Mouse (Mus musculus) E14TG2a.4 (cell line): Measurements from ENCODE around the gene Clptm1l.

Source experiments
- H3K27me3 ChIP-seq: 2 replicates; pipeline ENCODE4 v1.6.1; 2014; ENCODE audit warnings: low read length, control low read depth; ENCODE audit not compliant: insufficient read depth
- H3K36me3 ChIP-seq: 2 replicates; pipeline ENCODE4 v1.6.1; 2014; ENCODE audit warnings: low read length, control low read depth; ENCODE audit not compliant: insufficient read depth
- H3K4me1 ChIP-seq: replicated peaks from 2 replicates; pipeline ENCODE4 v1.6.1; 2014; ENCODE audit warnings: low read depth, low read length, control low read depth
- H3K4me3 ChIP-seq: replicated peaks from 2 replicates; pipeline ENCODE4 v1.5.1; 2014; ENCODE audit warnings: mild to moderate bottlenecking, low read length
- H3K9me3 ChIP-seq: 2 replicates; pipeline ENCODE4 v1.6.1; 2014; ENCODE audit warnings: low read length, control low read depth
- CTCF ChIP-seq: conservative IDR thresholded peaks from 2 replicates; pipeline ENCODE4 v1.5.1; 2014; ENCODE audit warnings: low read length
- NANOG ChIP-seq: IDR thresholded peaks from 2 replicates; pipeline ENCODE4 v1.6.1; 2014; ENCODE audit warnings: borderline replicate concordance, low read length, mixed read lengths
- POU5F1 ChIP-seq: IDR thresholded peaks from 2 replicates; pipeline ENCODE4 v1.6.1; 2014; ENCODE audit warnings: low read length, borderline replicate concordance

The Clptm1l gene

GRCm38 (mm10) chr13:73603522-73604155 is at the start of gene Clptm1l:
Gene Clptm1l, plus strand, starts transcription at chr13:73604006.
- H3K4me3 ChIP-seq: peak within 1 kb of the TSS; percentile 94

GRCm38 (mm10) chr13:73564201-73564600 is 39.6 kb upstream of the Clptm1l start:
- TF ChIP-seq NANOG: no peak
- TF ChIP-seq CTCF: no peak
- no peak for TF ChIP-seq POU5F1
- Histone ChIP-seq H3K4me1 (no peaks in the 10 kb centered on the region), H3K9me3 (no peaks in the 10 kb centered on the region), H3K36me3 (no peaks in the 10 kb centered on the region), H3K27me3 (0 out of 2 replicates have a peak, but pooled peaks cover 3% of the 10 kb centered on the region), H3K4me3 (no peak overlapping the region)

More at GRCm38 (mm10) chr13:73603522-73604155, at the start of gene Clptm1l:
- Histone ChIP-seq H3K36me3 (peaks cover 37% of the 10 kb centered on the region), H3K27me3 (no peaks in the 10 kb centered on the region), H3K9me3 (no peaks in the 10 kb centered on the region), H3K4me1 (peaks cover 23% of the 10 kb centered on the region)
- TF ChIP-seq POU5F1: no peak
- TF ChIP-seq NANOG: no peak
- TF ChIP-seq CTCF: no peak

GRCm38 (mm10) chr13:73575051-73575450 is 28.8 kb upstream of the Clptm1l start:
- Histone ChIP-seq H3K4me3 (no peak overlapping the region), H3K27me3 (no peaks in the 10 kb centered on the region), H3K36me3 (no peaks in the 10 kb centered on the region), H3K4me1 (no peaks in the 10 kb centered on the region), H3K9me3 (no peaks in the 10 kb centered on the region)
- TF ChIP-seq CTCF: no peak
- no peak for TF ChIP-seq NANOG
- no peak for TF ChIP-seq POU5F1

- H3K4me1 ChIP-seq: no peaks in the 10 kb centered on the region
- no peak overlapping the region for H3K4me3 ChIP-seq
- H3K27me3 ChIP-seq: no peaks in the 10 kb centered on the region
- H3K9me3 ChIP-seq: no peaks in the 10 kb centered on the region
- no peak for TF ChIP-seq NANOG
- no peak for TF ChIP-seq CTCF
- TF ChIP-seq POU5F1: no peak
- H3K36me3 ChIP-seq: no peaks in the 10 kb centered on the region
These were observed 26.5 kb upstream of the Clptm1l start for GRCm38 (mm10) chr13:73577277-73577676.

GRCm38 (mm10) chr13:73591488-73591887 is 12.3 kb upstream of the Clptm1l start:
- Histone ChIP-seq H3K9me3 (no peaks in the 10 kb centered on the region), H3K4me1 (no peaks in the 10 kb centered on the region), H3K36me3 (no peaks in the 10 kb centered on the region), H3K4me3 (no peak overlapping the region), H3K27me3 (peaks cover 32% of the 10 kb centered on the region)
- TF ChIP-seq CTCF (no peak), POU5F1 (no peak), NANOG (no peak)

- peaks cover 42% of the 10 kb centered on the region for H3K27me3 ChIP-seq
- no peak overlapping the region for H3K4me3 ChIP-seq
- H3K36me3 ChIP-seq: no peaks in the 10 kb centered on the region
- no peaks in the 10 kb centered on the region for H3K9me3 ChIP-seq
- TF ChIP-seq POU5F1 (no peak), NANOG (no peak), CTCF (no peak)
- no peaks in the 10 kb centered on the region for H3K4me1 ChIP-seq
These were observed 11.3 kb upstream of the Clptm1l start for GRCm38 (mm10) chr13:73592546-73592945.

- Histone ChIP-seq H3K9me3 (no peaks in the 10 kb centered on the region), H3K4me1 (no peaks in the 10 kb centered on the region), H3K36me3 (no peaks in the 10 kb centered on the region), H3K27me3 (peaks cover 37% of the 10 kb centered on the region), H3K4me3 (no peak overlapping the region)
- TF ChIP-seq POU5F1: no peak
- TF ChIP-seq NANOG: no peak
- TF ChIP-seq CTCF: no peak
These were observed 7.5 kb upstream of the Clptm1l start for GRCm38 (mm10) chr13:73596276-73596675.

- peaks cover 20% of the 10 kb centered on the region for H3K27me3 ChIP-seq
- peaks cover 19% of the 10 kb centered on the region for H3K4me1 ChIP-seq
- no peak overlapping the region for H3K4me3 ChIP-seq
- TF ChIP-seq CTCF: no peak
- no peak for TF ChIP-seq NANOG
- no peak for TF ChIP-seq POU5F1
- no peaks in the 10 kb centered on the region for H3K9me3 ChIP-seq
- H3K36me3 ChIP-seq: peaks cover 3% of the 10 kb centered on the region
These were observed 3.6 kb upstream of the Clptm1l start for GRCm38 (mm10) chr13:73600217-73600616.

- Histone ChIP-seq H3K9me3 (no peaks in the 10 kb centered on the region), H3K36me3 (peaks cover 31% of the 10 kb centered on the region), H3K4me3 (peak overlapping the region; percentile 94), H3K4me1 (peaks cover 23% of the 10 kb centered on the region), H3K27me3 (0 out of 2 replicates have a peak, but pooled peaks cover 3% of the 10 kb centered on the region)
- TF ChIP-seq POU5F1 (no peak), CTCF (no peak), NANOG (no peak)
These were observed 760 bp upstream of the Clptm1l start for GRCm38 (mm10) chr13:73603046-73603445.
